Comparison of ENCODE assay signal across 15 mouse cellular contexts in genomic region chr16:84997551-84997950, GRCm38 (mm10).
"Had no signal": no experiment of that assay in that cellular context is flagged by ENCODE, and none has a peak within 500 bp of the region (broad histone marks: within the 10 kb centered on the region; RNA-seq: fewer than 3 reads in every experiment).

No protein-coding gene starts in this region.

- H3K9me3 ChIP-seq: limb, embryonic 15.5 days; liver, embryonic 13.5 days; megakaryocyte, embryonic 14.5 days; midbrain, embryonic 15.5 days; neural tube, embryonic 13.5 days had no signal

- H3K4me2 ChIP-seq: limb, embryonic 15.5 days; liver, embryonic 13.5 days; midbrain, embryonic 11.5 days; midbrain, embryonic 15.5 days; neural tube, embryonic 13.5 days had no signal

- DNase-seq: kidney, adult 9 months; kidney, postnatal 14 days; layer of hippocampus, postnatal 36 days; liver, embryonic 13.5 days; liver, postnatal 0 days; retina, postnatal 1 day; right cerebral cortex, postnatal 4 days; spleen, adult 18-20 months; thymus, postnatal 36 days had no signal

- ATAC-seq: liver, postnatal 0 days; midbrain, embryonic 15.5 days had no signal

- H3K27me3 ChIP-seq: limb, embryonic 15.5 days; liver, embryonic 13.5 days; megakaryocyte, embryonic 14.5 days; midbrain, embryonic 15.5 days; neural tube, embryonic 13.5 days had no signal

- H3K9ac ChIP-seq: limb, embryonic 15.5 days; liver, embryonic 13.5 days; liver, postnatal 0 days; midbrain, embryonic 15.5 days; neural tube, embryonic 13.5 days had no signal

- H3K4me3 ChIP-seq: limb, embryonic 15.5 days; liver, embryonic 13.5 days; megakaryocyte, embryonic 14.5 days; midbrain, embryonic 15.5 days; neural tube, embryonic 13.5 days had no signal

- H3K36me3 ChIP-seq: liver, embryonic 13.5 days had no signal

- H3K4me1 ChIP-seq: limb, embryonic 15.5 days; liver, embryonic 13.5 days; megakaryocyte, embryonic 14.5 days; neural tube, embryonic 13.5 days had no signal

- H3K27ac ChIP-seq: limb, embryonic 15.5 days; liver, embryonic 13.5 days; macrophage; midbrain, embryonic 15.5 days; neural tube, embryonic 13.5 days had no signal
